Mouse (Mus musculus): Measurements from ENCODE around the gene Myl3.

The Myl3 gene

GRCm38 (mm10) chr9:110741711-110742294 lies at the start of gene Myl3:
Myl3 (plus strand) TSS chr9:110741861.
- DNase-seq (ENCODE audit: low read depth, low spot score) = no peak

GRCm38 (mm10) chr9:110695165-110695755 lies 46.4 kb upstream of the Myl3 start:
- DNase-seq (ENCODE audit: low read depth, low spot score) = no peak

- no peak for DNase-seq (ENCODE audit: low read depth, low spot score)
These were observed 45.2 kb upstream of the Myl3 start for GRCm38 (mm10) chr9:110696427-110696826.

- DNase-seq (ENCODE audit: low read depth, low spot score) = no peak
These were observed 44.2 kb upstream of the Myl3 start for GRCm38 (mm10) chr9:110697465-110697864.

- DNase-seq (ENCODE audit: low read depth, low spot score) = no peak
These were observed 42.1 kb upstream of the Myl3 start for GRCm38 (mm10) chr9:110699574-110699973.

GRCm38 (mm10) chr9:110701114-110702032 lies 40.3 kb upstream of the Myl3 start:
- DNase-seq (ENCODE audit: low read depth, low spot score) = no peak

GRCm38 (mm10) chr9:110702848-110703247 lies 38.8 kb upstream of the Myl3 start:
- DNase-seq (ENCODE audit: low read depth, low spot score) = no peak

- DNase-seq (ENCODE audit: low read depth, low spot score) = no peak
These were observed 37.7 kb upstream of the Myl3 start for GRCm38 (mm10) chr9:110703951-110704350.

GRCm38 (mm10) chr9:110706784-110707183 lies 34.9 kb upstream of the Myl3 start:
- no peak for DNase-seq (ENCODE audit: low read depth, low spot score)

GRCm38 (mm10) chr9:110709640-110710258 lies 31.9 kb upstream of the Myl3 start:
- DNase-seq (ENCODE audit: low read depth, low spot score) = peak; percentile 90

- DNase-seq (ENCODE audit: low read depth, low spot score) = no peak
These were observed 30.1 kb upstream of the Myl3 start for GRCm38 (mm10) chr9:110711532-110711931.

- no peak for DNase-seq (ENCODE audit: low read depth, low spot score)
These were observed 29.7 kb upstream of the Myl3 start for GRCm38 (mm10) chr9:110711996-110712395.

GRCm38 (mm10) chr9:110712545-110712944 lies 29.1 kb upstream of the Myl3 start:
- DNase-seq (ENCODE audit: low read depth, low spot score) = no peak

GRCm38 (mm10) chr9:110713389-110713788 lies 28.3 kb upstream of the Myl3 start:
- no peak for DNase-seq (ENCODE audit: low read depth, low spot score)

GRCm38 (mm10) chr9:110715426-110715825 lies 26.2 kb upstream of the Myl3 start:
- no peak for DNase-seq (ENCODE audit: low read depth, low spot score)

GRCm38 (mm10) chr9:110716775-110717174 lies 24.9 kb upstream of the Myl3 start:
- peak; percentile 69 for DNase-seq (ENCODE audit: low read depth, low spot score)

- DNase-seq (ENCODE audit: low read depth, low spot score) = no peak
These were observed 23.6 kb upstream of the Myl3 start for GRCm38 (mm10) chr9:110718071-110718470.

- no peak for DNase-seq (ENCODE audit: low read depth, low spot score)
These were observed 22.9 kb upstream of the Myl3 start for GRCm38 (mm10) chr9:110718810-110719209.

- no peak for DNase-seq (ENCODE audit: low read depth, low spot score)
These were observed 21.7 kb upstream of the Myl3 start for GRCm38 (mm10) chr9:110719977-110720376.

GRCm38 (mm10) chr9:110722060-110722459 lies 19.6 kb upstream of the Myl3 start:
- no peak for DNase-seq (ENCODE audit: low read depth, low spot score)

GRCm38 (mm10) chr9:110725721-110726135 lies 15.9 kb upstream of the Myl3 start:
- DNase-seq (ENCODE audit: low read depth, low spot score) = no peak

GRCm38 (mm10) chr9:110726867-110727266 lies 14.8 kb upstream of the Myl3 start:
- DNase-seq (ENCODE audit: low read depth, low spot score) = peak; percentile 27

All from CD4-positive, CD25-positive, alpha-beta regulatory T cell, adult 2 months (primary cell).